Comparison of ENCODE assay signal across 7 mouse cellular contexts in genomic region chr13:13889297-13890120, GRCm38 (mm10).
DNase-seq lines count a peak whose midpoint lies in the region; ATAC-seq lines count a peak whose summit lies in the region.

No protein-coding gene starts in this region.

- 21% methylated on average over 17 of the region's 17 CpGs for WGBS in embryonic facial prominence, embryonic 12.5 days
- WGBS in limb, embryonic 11.5 days = 22% methylated on average over 17 of the region's 17 CpGs
- 21% methylated on average over 17 of the region's 17 CpGs for WGBS in midbrain, embryonic 14.5 days

- H3K9me3 ChIP-seq in embryonic facial prominence, embryonic 12.5 days = no peaks in the 10 kb centered on the region
- no peaks in the 10 kb centered on the region for H3K9me3 ChIP-seq in limb, embryonic 11.5 days (ENCODE audit: control insufficient read depth, low read length)
- no peaks in the 10 kb centered on the region for H3K9me3 ChIP-seq in midbrain, embryonic 14.5 days (ENCODE audit: control insufficient read depth, low read length)

- peak overlapping the region; percentile 46 for H3K4me3 ChIP-seq in embryonic facial prominence, embryonic 12.5 days
- H3K4me3 ChIP-seq in limb, embryonic 11.5 days (ENCODE audit: low read depth, low read length) = peak overlapping the region; percentile 30; the same call in 1 of the 2 replicates
- peak overlapping the region; percentile 41 for H3K4me3 ChIP-seq in midbrain, embryonic 14.5 days (replicated peaks; ENCODE audit: low read depth, low read length)

- peak; percentile 79 for DNase-seq in adrenal gland, postnatal 25 days
- DNase-seq in heart, adult 11 months = peak; percentile 99
- DNase-seq in kidney, adult 18-20 months = peak; percentile 91
- peak; percentile 98 for DNase-seq in limb, embryonic 11.5 days (ENCODE audit: low spot score)
- peak; percentile 100 for DNase-seq in midbrain, embryonic 14.5 days
- peak; percentile 64 to 84 for DNase-seq in spleen, adult 18-20 months

- H3K4me2 ChIP-seq in embryonic facial prominence, embryonic 12.5 days (replicated peaks) = peak overlapping the region; percentile 53
- peak overlapping the region; percentile 27; the same call in 1 of the 2 replicates for H3K4me2 ChIP-seq in limb, embryonic 11.5 days (ENCODE audit: low read depth, severe bottlenecking)
- peak overlapping the region; percentile 49 for H3K4me2 ChIP-seq in midbrain, embryonic 14.5 days (ENCODE audit: low read length)

- no peaks in the 10 kb centered on the region for H3K27me3 ChIP-seq in embryonic facial prominence, embryonic 12.5 days
- no peaks in the 10 kb centered on the region for H3K27me3 ChIP-seq in limb, embryonic 11.5 days (ENCODE audit: control insufficient read depth, insufficient read depth, low read length)
- no peaks in the 10 kb centered on the region for H3K27me3 ChIP-seq in midbrain, embryonic 14.5 days (ENCODE audit: control insufficient read depth, insufficient read depth, low read length)

- H3K9ac ChIP-seq in embryonic facial prominence, embryonic 12.5 days = peak overlapping the region; percentile 45
- H3K9ac ChIP-seq in limb, embryonic 11.5 days (ENCODE audit: low read length) = peak overlapping the region; percentile 37; the same call in 1 of the 2 replicates
- H3K9ac ChIP-seq in midbrain, embryonic 14.5 days (replicated peaks; ENCODE audit: low read length) = peak overlapping the region; percentile 47; the same call in 1 of the 2 replicates

- peak; percentile 67 for ATAC-seq in embryonic facial prominence, embryonic 12.5 days (ENCODE audit: insufficient number of reproducible peaks, insufficient read depth, low FRiP score, low TSS enrichment)
- ATAC-seq in limb, embryonic 11.5 days (ENCODE audit: insufficient number of reproducible peaks, low FRiP score, low TSS enrichment, low read depth) = peak; percentile 92
- peak; percentile 94 for ATAC-seq in midbrain, embryonic 14.5 days (ENCODE audit: low FRiP score, low TSS enrichment)

- H3K36me3 ChIP-seq in embryonic facial prominence, embryonic 12.5 days = no peaks in the 10 kb centered on the region
- no peaks in the 10 kb centered on the region for H3K36me3 ChIP-seq in limb, embryonic 11.5 days (ENCODE audit: control insufficient read depth, insufficient read depth, low read length)
- no peaks in the 10 kb centered on the region for H3K36me3 ChIP-seq in midbrain, embryonic 14.5 days (ENCODE audit: control insufficient read depth, insufficient read depth, low read length)

- H3K27ac ChIP-seq in embryonic facial prominence, embryonic 12.5 days = no peak overlapping the region
- no peak overlapping the region for H3K27ac ChIP-seq in limb, embryonic 11.5 days (replicated peaks; ENCODE audit: low read depth, low read length)
- H3K27ac ChIP-seq in midbrain, embryonic 14.5 days (replicated peaks; ENCODE audit: low read depth, low read length) = no peak overlapping the region

- H3K4me1 ChIP-seq in embryonic facial prominence, embryonic 12.5 days = no peaks in the 10 kb centered on the region
- H3K4me1 ChIP-seq in limb, embryonic 11.5 days (ENCODE audit: control insufficient read depth, insufficient read depth, low read length) = no peaks in the 10 kb centered on the region
- H3K4me1 ChIP-seq in midbrain, embryonic 14.5 days (ENCODE audit: control insufficient read depth, insufficient read depth, low read length) = no peaks in the 10 kb centered on the region
